Mouse (Mus musculus) neural tube, postnatal 0 days (tissue): ENCODE data around the gene Mzf1. TPM values are rescaled to one million over a fixed set of nuclear protein-coding genes. Genes with fewer than 3 reads are reported as not detected.

Source experiments
- polyA plus RNA-seq: library from polyadenylated mRNA; unstranded; fragments of >200 nt; fragmentation: Nextera tagmentation; extraction: Ambion mirVana; gene quantifications from 2 replicates; pipeline ENCODE4 v1.2.1, GENCODE M21; 2015

Mzf1 gene
- polyA plus RNA-seq, result 8.7 and 10.4 TPM in 2 replicates

GRCm38 (mm10) chr7:13054287-13055010, at the start of gene Mzf1:
Gene Mzf1 (minus strand): TSS chr7:13054764.

GRCm38 (mm10) chr7:13095073-13095472, 40.5 kb upstream of the Mzf1 start, which contains the start of gene Vmn1r85:
Gene Vmn1r85 (minus strand): TSS chr7:13095173.

GRCm38 (mm10) chr7:13037901-13038555, 16.5 kb downstream of the Mzf1 start, which contains the start of gene Ube2m:
Gene Ube2m (minus strand): TSS chr7:13038275.

GRCm38 (mm10) chr7:13034148-13034977, 20.2 kb downstream of the Mzf1 start, which contains the start of gene Chmp2a:
Gene Chmp2a (minus strand): TSS chr7:13034807.

GRCm38 (mm10) chr7:13010005-13010908, 44.3 kb downstream of the Mzf1 start, which contains the start of gene Zbtb45:
Gene Zbtb45 (minus strand): TSS chr7:13010034.

GRCm38 (mm10) chr7:12998851-12999250, 55.7 kb downstream of the Mzf1 start, which contains the start of gene Trim28:
Gene Trim28 (plus strand): TSS chr7:12999114.

GRCm38 (mm10) chr7:12998053-12998452, 56.5 kb downstream of the Mzf1 start, which contains the start of gene Slc27a5:
Gene Slc27a5 (minus strand): TSS chr7:12998192.

Other genes with a start within 250 kb of the Mzf1 start
- gene Zfp329, start 235.9 kb downstream of the Mzf1 start, polyA plus RNA-seq, result 18.5 and 20.4 TPM in 2 replicates
- 15.4 and 15.5 TPM in 2 replicates for gene Zfp110, start 220.0 kb downstream of the Mzf1 start, polyA plus RNA-seq
- 4.5 and 5.1 TPM in 2 replicates for gene Zfp128, start 173.6 kb downstream of the Mzf1 start, polyA plus RNA-seq
- gene Zscan22, start 156.9 kb downstream of the Mzf1 start, polyA plus RNA-seq, result 6.8 TPM in 2 replicates
- gene Rps5, start 132.5 kb downstream of the Mzf1 start, polyA plus RNA-seq, result 620 and 632 TPM in 2 replicates
- 1.0 and 1.6 TPM in 2 replicates for gene Rnf225, start 127.3 kb downstream of the Mzf1 start, polyA plus RNA-seq
- 10.5 and 12.2 TPM in 2 replicates for gene Zfp324, start 88.9 kb downstream of the Mzf1 start, polyA plus RNA-seq
- 6.8 and 7.0 TPM in 2 replicates for gene Zfp446, start 76.9 kb downstream of the Mzf1 start, polyA plus RNA-seq
- 0.17 and 0.32 TPM in 2 replicates for gene Slc27a5, start 56.6 kb downstream of the Mzf1 start, polyA plus RNA-seq
- gene Trim28, start 55.6 kb downstream of the Mzf1 start, polyA plus RNA-seq, result 179 and 196 TPM in 2 replicates
- gene Zbtb45, start 44.7 kb downstream of the Mzf1 start, polyA plus RNA-seq, result 28.3 and 32.5 TPM in 2 replicates
- 180 and 183 TPM in 2 replicates for gene Chmp2a, start 20.0 kb downstream of the Mzf1 start, polyA plus RNA-seq
- gene Ube2m, start 16.5 kb downstream of the Mzf1 start, polyA plus RNA-seq, result 188 and 191 TPM in 2 replicates
- 0.30 and 0.38 TPM in 2 replicates for gene Vmn1r85, start 40.4 kb upstream of the Mzf1 start, polyA plus RNA-seq
- not detected in 2 replicates for gene Vmn1r86, start 65.2 kb upstream of the Mzf1 start, polyA plus RNA-seq
- gene Vmn1r87, start 85.4 kb upstream of the Mzf1 start, polyA plus RNA-seq, result not detected in 2 replicates
- not detected in 2 replicates for gene Vmn1r88, start 104.8 kb upstream of the Mzf1 start, polyA plus RNA-seq
- not detected in 2 replicates for gene Vmn1r89, start 158.3 kb upstream of the Mzf1 start, polyA plus RNA-seq
- 33.7 and 37.7 TPM in 2 replicates for gene Lig1, start 222.5 kb upstream of the Mzf1 start, polyA plus RNA-seq
- gene Zswim9, start 224.0 kb upstream of the Mzf1 start, polyA plus RNA-seq, result 5.1 and 6.0 TPM in 2 replicates